Mouse (Mus musculus) limb, embryonic 14.5 days (tissue): ENCODE results near the gene Shf. TPM values are rescaled to one million over a fixed set of nuclear protein-coding genes. Genes with fewer than 3 reads are reported as not detected.
"Not testable (repeated sequence)": the region's sequence is repeated elsewhere in the genome, so short reads cannot be mapped to it uniquely, and the experiment has no call there.

Source experiments
- ATAC-seq: fragments of 200-750 bp; cut with Nextera tagmentation; 2 replicates; pipeline ENCODE4 v1.8.0; 2017; ENCODE audit warnings: low read depth, moderate number of reproducible peaks, moderate TSS enrichment; ENCODE audit not compliant: low FRiP score
- DNase-seq: peaks from one replicate; pipeline ENCODE4 v3.0.0-alpha.2; 2015; ENCODE audit warnings: low spot score
- H3K27ac ChIP-seq: fragments of 300-500 bp; sonication (generic); replicated peaks from 2 replicates; pipeline ENCODE4 v1.5.1; 2014; ENCODE audit warnings: low read depth, mild to moderate bottlenecking, low read length, moderate library complexity, mixed read lengths
- H3K27me3 ChIP-seq: fragments of 300-500 bp; sonication (generic); 2 replicates; pipeline ENCODE4 v1.6.1; 2014; ENCODE audit warnings: low read length, mixed read lengths; ENCODE audit not compliant: control insufficient read depth, insufficient read depth
- H3K36me3 ChIP-seq: fragments of 300-500 bp; sonication (generic); 2 replicates; pipeline ENCODE4 v1.6.1; 2014; ENCODE audit warnings: mild to moderate bottlenecking, low read length, moderate library complexity, mixed read lengths; ENCODE audit not compliant: control insufficient read depth, insufficient read depth
- H3K4me1 ChIP-seq: fragments of 300-500 bp; sonication (generic); 2 replicates; pipeline ENCODE4 v1.6.1; 2014; ENCODE audit warnings: antibody characterized with exemption, low read length, mixed read lengths; ENCODE audit not compliant: control insufficient read depth, insufficient read depth
- H3K4me2 ChIP-seq: fragments of 300-500 bp; sonication (generic); replicated peaks from 2 replicates; pipeline ENCODE4 v1.6.1; 2014; ENCODE audit warnings: low read depth, mild to moderate bottlenecking, low read length, moderate library complexity; ENCODE audit not compliant: severe bottlenecking
- H3K4me3 ChIP-seq: fragments of 300-500 bp; sonication (generic); replicated peaks from 2 replicates; pipeline ENCODE4 v1.5.1; 2014; ENCODE audit warnings: low read length
- H3K9ac ChIP-seq: fragments of 300-500 bp; sonication (generic); 2 replicates; pipeline ENCODE4 v1.6.1; 2014; ENCODE audit warnings: mild to moderate bottlenecking, low read depth, low read length, moderate library complexity; ENCODE audit not compliant: severe bottlenecking
- H3K9me3 ChIP-seq: fragments of 300-500 bp; sonication (generic); 2 replicates; pipeline ENCODE4 v1.6.1; 2016; ENCODE audit warnings: low read length; ENCODE audit not compliant: control insufficient read depth
- POLR2A ChIP-seq: fragments of 200-500 bp; IDR thresholded peaks from 2 replicates; pipeline ENCODE4 v1.8.0; 2012; ENCODE audit warnings: inconsistent platforms, mild to moderate bottlenecking, moderate library complexity, borderline replicate concordance; ENCODE audit not compliant: insufficient read depth, insufficient read length; ENCODE audit errors: extremely low read depth
- WGBS: fragments of 180-500 bp; shearing (Covaris S2); extraction: QIAGEN DNeasy Blood & Tissue Kit; methylation state at CpG from one replicate; pipeline ENCODE4 v1.1.7; 2014; 5-methylcytosine and 5-hydroxymethylcytosine counted together
- polyA plus RNA-seq, 2 experiments: library from polyadenylated mRNA; depleted of rRNA in 1 of 2; stranded (reverse) in 1 of 2; unstranded in 1 of 2; fragments of >200 nt; fragmentation: Nextera tagmentation in 1 of 2; extraction: Ambion mirVana in 1 of 2; gene quantifications; 2 replicates each; pipeline versions ENCODE4 v1.2.1 to v1.2.3; 2012 to 2014

The Shf gene
- polyA plus RNA-seq, 2 experiments: 6.5 to 34.2 TPM

- H3K9ac ChIP-seq: no peak overlapping the region
- no peaks in the 10 kb centered on the region for H3K36me3 ChIP-seq
- ATAC-seq (no peak), DNase-seq (no peak)
- peaks cover 15% of the 10 kb centered on the region for H3K4me1 ChIP-seq
- WGBS: 70% methylated on average over 6 of the region's 6 CpGs
- no peak overlapping the region for H3K27ac ChIP-seq
- H3K9me3 ChIP-seq: no peaks in the 10 kb centered on the region
- no peak overlapping the region for H3K4me2 ChIP-seq
- H3K27me3 ChIP-seq: no peaks in the 10 kb centered on the region
- no peak overlapping the region for H3K4me3 ChIP-seq
- TF ChIP-seq POLR2A: no peak
These were observed 23.7 kb downstream of the Shf start for GRCm38 (mm10) chr2:122345106-122345893.

- TF ChIP-seq POLR2A: no peak
- no peak overlapping the region for H3K27ac ChIP-seq
- peak overlapping the region; percentile 26 for H3K4me2 ChIP-seq
- H3K27me3 ChIP-seq: no peaks in the 10 kb centered on the region
- DNase-seq (no peak), ATAC-seq (no peak)
- no peaks in the 10 kb centered on the region for H3K4me1 ChIP-seq
- H3K4me3 ChIP-seq: peak overlapping the region; percentile 10; the same call in 1 of the 2 replicates
- H3K36me3 ChIP-seq: no peaks in the 10 kb centered on the region
- no peak overlapping the region for H3K9ac ChIP-seq
- no peaks in the 10 kb centered on the region for H3K9me3 ChIP-seq
- 62% methylated on average over 21 of the region's 21 CpGs for WGBS
These were observed 31.7 kb downstream of the Shf start for GRCm38 (mm10) chr2:122337291-122337690.

- Histone ChIP-seq H3K9me3 (no peaks in the 10 kb centered on the region), H3K36me3 (no peaks in the 10 kb centered on the region), H3K4me2 (no peak overlapping the region), H3K27ac (no peak overlapping the region), H3K27me3 (no peaks in the 10 kb centered on the region), H3K4me1 (no peaks in the 10 kb centered on the region), H3K9ac (no peak overlapping the region), H3K4me3 (no peak overlapping the region)
- no peak for ATAC-seq
- WGBS: 57% methylated on average over 3 of the region's 3 CpGs
- no peak for TF ChIP-seq POLR2A
- DNase-seq: no peak
These were observed 34.8 kb downstream of the Shf start for GRCm38 (mm10) chr2:122334170-122334569.

DNA sequence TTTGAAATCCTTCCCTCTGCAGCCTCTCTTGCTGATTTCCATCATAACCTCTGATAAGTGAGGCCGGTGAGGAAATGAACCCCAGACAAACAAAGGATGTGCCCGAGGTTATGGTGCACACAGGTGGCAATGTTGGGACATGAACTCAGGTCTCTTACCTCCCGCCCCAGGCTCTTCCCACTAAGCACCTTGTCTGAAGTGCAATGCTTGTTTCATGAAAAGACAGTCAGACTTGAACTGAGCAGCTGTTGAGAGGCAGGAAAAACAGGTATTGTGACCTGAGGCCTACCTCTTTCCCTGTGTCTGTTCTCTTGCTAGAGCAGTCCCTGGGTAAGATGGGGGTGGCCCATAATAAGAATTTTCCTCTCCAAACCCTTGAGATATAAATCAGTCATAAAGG lies 36.7 kb downstream of the Shf start:
- H3K4me3 ChIP-seq: no peak overlapping the region
- no peak overlapping the region for H3K27ac ChIP-seq
- no peak for TF ChIP-seq POLR2A
- no peaks in the 10 kb centered on the region for H3K4me1 ChIP-seq
- no peaks in the 10 kb centered on the region for H3K9me3 ChIP-seq
- no peaks in the 10 kb centered on the region for H3K36me3 ChIP-seq
- 82% methylated on average over 3 of the region's 3 CpGs for WGBS
- no peak for ATAC-seq
- H3K27me3 ChIP-seq: no peaks in the 10 kb centered on the region
- no peak overlapping the region for H3K9ac ChIP-seq
- H3K4me2 ChIP-seq: no peak overlapping the region
- DNase-seq: peak; percentile 41

DNA sequence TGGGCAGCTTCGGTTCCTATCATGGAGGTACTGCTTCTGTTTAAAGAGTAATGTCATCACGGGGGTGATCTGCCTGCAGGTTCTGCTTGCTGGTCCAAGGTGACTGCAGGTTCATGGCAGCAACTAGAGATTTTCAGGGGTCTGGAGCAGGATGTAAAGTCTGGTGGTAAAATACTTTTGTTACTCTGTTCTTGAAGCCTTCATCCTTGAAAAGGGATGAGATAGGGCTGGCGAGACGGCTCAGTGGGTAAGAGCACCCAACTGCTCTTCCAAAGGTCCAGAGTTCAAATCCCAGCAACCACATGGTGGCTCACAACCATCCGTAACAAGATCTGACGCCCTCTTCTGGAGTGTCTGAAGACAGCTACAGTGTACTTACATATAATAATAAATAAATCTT lies 38.6 kb downstream of the Shf start:
- H3K4me2 ChIP-seq, H3K9me3 ChIP-seq, H3K4me3 ChIP-seq, H3K27ac ChIP-seq, H3K4me1 ChIP-seq, H3K27me3 ChIP-seq, DNase-seq, H3K36me3 ChIP-seq, H3K9ac ChIP-seq, ATAC-seq: not testable (repeated sequence)
- WGBS: 82% methylated on average over 5 of the region's 6 CpGs
